Mouse (Mus musculus): Measurements from ENCODE around the gene Rras.

DNA sequence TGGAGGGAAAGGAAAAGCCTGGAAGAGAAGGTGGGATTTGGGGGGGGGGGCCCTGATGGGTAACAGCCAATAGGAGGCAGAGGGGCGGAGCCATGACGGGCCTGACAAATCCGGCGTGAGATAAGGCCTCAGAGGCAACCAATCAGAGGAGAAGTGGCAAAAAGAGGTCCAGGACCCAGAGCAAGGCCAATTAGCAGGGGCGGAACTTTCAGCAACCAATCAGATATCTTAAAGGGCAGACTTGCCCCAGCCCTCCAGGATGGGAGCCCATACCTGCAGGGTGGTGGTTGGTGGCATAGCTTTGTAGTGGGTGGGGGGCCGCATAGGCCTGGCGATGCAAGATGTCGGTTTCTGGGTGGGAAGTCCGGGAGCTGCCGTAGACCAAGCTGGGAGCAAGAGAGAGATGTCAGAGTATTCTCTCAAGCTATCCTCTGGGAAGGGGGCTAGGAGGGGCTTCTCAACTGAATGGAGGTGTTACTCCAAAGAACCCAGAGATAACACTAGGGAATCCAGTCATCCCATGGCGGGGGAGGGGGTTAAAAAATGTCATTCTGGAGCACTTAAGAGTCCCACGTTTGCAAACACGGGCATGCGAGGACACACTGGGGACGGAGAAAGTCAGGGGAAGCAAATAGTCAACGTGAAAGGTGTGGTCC lies 33.3 kb downstream of the Rras start:
- TF ChIP-seq CTCF (IDR thresholded peaks at IDR 0.05; ENCODE audit: low read depth): no peak
- TF ChIP-seq EP300 (IDR thresholded peaks at IDR 0.05; ENCODE audit: low read depth): no peak

Data from liver, embryonic 14.5 days (tissue).